Mouse (Mus musculus): Measurements from ENCODE around the gene Gas2l1.

DNA sequence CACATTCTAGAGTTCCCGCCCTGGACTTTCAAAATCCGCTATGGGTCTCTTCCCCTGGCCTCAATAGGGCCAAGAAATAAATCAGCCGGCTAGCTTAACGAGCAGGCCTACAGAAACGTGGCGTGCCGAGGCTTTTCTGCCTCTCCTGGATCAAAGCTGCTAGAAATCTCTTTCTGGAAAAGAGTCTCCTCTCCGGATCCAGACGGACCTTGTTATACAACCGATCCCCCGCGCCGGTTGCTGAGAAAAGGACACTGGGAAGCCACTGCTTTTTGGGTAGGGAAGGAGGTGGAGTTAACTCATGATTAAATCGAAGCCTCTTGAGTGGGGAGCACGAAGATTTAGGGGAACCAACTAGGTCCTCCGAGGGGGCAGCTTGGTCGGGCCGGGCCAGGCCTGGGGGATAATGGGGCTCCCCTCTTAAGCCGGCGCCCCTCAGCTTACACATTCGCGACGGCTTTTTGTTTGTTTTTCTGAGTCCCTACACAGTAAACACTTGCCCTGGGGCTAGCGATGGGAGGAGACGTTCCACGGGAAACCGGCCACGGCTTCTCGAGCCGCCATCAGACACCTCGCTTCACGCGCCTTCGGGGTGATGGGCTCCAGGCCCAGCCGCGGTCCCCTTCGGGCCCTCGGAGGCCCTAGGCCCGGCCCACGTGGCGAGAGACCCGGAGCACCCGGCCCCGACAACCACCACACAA lies 33.1 kb upstream of the Gas2l1 start:
- TF ChIP-seq CTCF (IDR thresholded peaks at IDR 0.05; ENCODE audit: control insufficient read depth, insufficient read depth, insufficient read length) (no peak), USF1 (IDR thresholded peaks at IDR 0.05; ENCODE audit: low read depth) (no peak), CEBPB (IDR thresholded peaks at IDR 0.05; ENCODE audit: low read depth) (no peak), MAX (IDR thresholded peaks at IDR 0.05) (no peak), MYOG (IDR thresholded peaks at IDR 0.05; ENCODE audit: control insufficient read depth, extremely low read depth, insufficient read length) (no peak)
